Mouse (Mus musculus) midbrain, embryonic 13.5 days (tissue): ENCODE results near the gene Eif4b. TPM values are rescaled to one million over a fixed set of nuclear protein-coding genes. Genes with fewer than 3 reads are reported as not detected.

ENCODE experiments used
- ATAC-seq: fragments of 200-750 bp; cut with Nextera tagmentation; 2 replicates; pipeline ENCODE4 v1.8.0; 2017; ENCODE audit warnings: mild to moderate bottlenecking, moderate TSS enrichment, moderate library complexity
- H3K27ac ChIP-seq: fragments of 300-500 bp; sonication (generic); 2 replicates; pipeline ENCODE4 v1.5.1; 2015; ENCODE audit warnings: inconsistent platforms, mild to moderate bottlenecking, moderate library complexity
- H3K27me3 ChIP-seq: fragments of 300-500 bp; sonication (generic); 2 replicates; pipeline ENCODE4 v1.6.1; 2015; ENCODE audit warnings: mild to moderate bottlenecking, inconsistent platforms
- H3K36me3 ChIP-seq: fragments of 300-500 bp; sonication (generic); 2 replicates; pipeline ENCODE4 v1.6.1; 2015; ENCODE audit warnings: mild to moderate bottlenecking, inconsistent platforms
- H3K4me1 ChIP-seq: fragments of 300-500 bp; sonication (generic); replicated peaks from 2 replicates; pipeline ENCODE4 v1.6.1; 2015; ENCODE audit warnings: inconsistent platforms
- H3K4me2 ChIP-seq: fragments of 300-500 bp; sonication (generic); replicated peaks from 2 replicates; pipeline ENCODE4 v1.6.1; 2015; ENCODE audit warnings: moderate library complexity, mild to moderate bottlenecking, inconsistent platforms
- H3K4me3 ChIP-seq: fragments of 300-500 bp; sonication (generic); replicated peaks from 2 replicates; pipeline ENCODE4 v1.5.1; 2015; ENCODE audit warnings: mild to moderate bottlenecking, inconsistent platforms
- H3K9ac ChIP-seq: fragments of 300-500 bp; sonication (generic); replicated peaks from 2 replicates; pipeline ENCODE4 v1.6.1; 2015; ENCODE audit warnings: mild to moderate bottlenecking, inconsistent platforms
- H3K9me3 ChIP-seq: fragments of 300-500 bp; sonication (generic); 2 replicates; pipeline ENCODE4 v1.6.1; 2016; ENCODE audit warnings: mild to moderate bottlenecking, inconsistent platforms
- WGBS: fragments of 180-500 bp; shearing (Covaris S2); methylation state at CpG from one replicate; pipeline ENCODE4 v1.1.7; 2015; 5-methylcytosine and 5-hydroxymethylcytosine counted together
- polyA plus RNA-seq: library from polyadenylated mRNA; unstranded; fragments of >200 nt; fragmentation: Nextera tagmentation; extraction: Ambion mirVana; gene quantifications from 2 replicates; pipeline ENCODE4 v1.2.1, GENCODE M21; 2015

Eif4b gene
- polyA plus RNA-seq, 1 experiment from 2014 or later, result 89.9 TPM

- peaks cover 48% of the 10 kb centered on the region for H3K4me1 ChIP-seq
- H3K27ac ChIP-seq, result no peak overlapping the region
- ATAC-seq, result no peak
- no peaks in the 10 kb centered on the region for H3K9me3 ChIP-seq
- peak overlapping the region; percentile 71 for H3K4me2 ChIP-seq
- H3K36me3 ChIP-seq, result peaks cover 37% of the 10 kb centered on the region
- peak overlapping the region; percentile 43 for H3K4me3 ChIP-seq
- H3K27me3 ChIP-seq, result peaks cover 54% of the 10 kb centered on the region
- peak overlapping the region; percentile 63 for H3K9ac ChIP-seq
- 21% methylated on average over 8 of the region's 8 CpGs for WGBS
Measured at GRCm38 (mm10) chr15:102099771-102100160, 26.2 kb downstream of the Eif4b start.

GRCm38 (mm10) chr15:102100161-102100981 lies 26.8 kb downstream of the Eif4b start, which contains the start of gene Tns2:
Gene Tns2, plus strand, starts transcription at chr15:102100413.
- peak; percentile 65 for ATAC-seq
- peaks cover 49% of the 10 kb centered on the region for H3K4me1 ChIP-seq

GRCm38 (mm10) chr15:102100996-102101671 lies 27.6 kb downstream of the Eif4b start:
- Histone ChIP-seq H3K36me3 (peaks cover 23% of the 10 kb centered on the region), H3K4me1 (peaks cover 56% of the 10 kb centered on the region), H3K4me3 (peak overlapping the region; percentile 43; the same call in 1 of the 2 replicates), H3K9me3 (no peaks in the 10 kb centered on the region), H3K9ac (0 out of 2 replicates have a peak overlapping the region, but pooled peaks have one; percentile 2), H3K27ac (peak overlapping the region; percentile 49; the same call in 1 of the 2 replicates), H3K27me3 (peaks cover 68% of the 10 kb centered on the region), H3K4me2 (peak overlapping the region; percentile 71)
- WGBS, result 30% methylated on average over 10 of the region's 10 CpGs
- ATAC-seq, result no peak

More at GRCm38 (mm10) chr15:102100161-102100981, 26.8 kb downstream of the Eif4b start, which contains the start of gene Tns2:
- 1% methylated on average over 62 of the region's 82 CpGs for WGBS
- Histone ChIP-seq H3K36me3 (peaks cover 31% of the 10 kb centered on the region), H3K9me3 (no peaks in the 10 kb centered on the region), H3K27ac (peak within 1 kb of the TSS; percentile 30; the same call in 1 of the 2 replicates), H3K4me3 (peak within 1 kb of the TSS; percentile 43), H3K4me2 (peak within 1 kb of the TSS; percentile 71), H3K27me3 (peaks cover 60% of the 10 kb centered on the region), H3K9ac (peak within 1 kb of the TSS; percentile 63)

- Histone ChIP-seq H3K27ac (peak overlapping the region; percentile 49; the same call in 1 of the 2 replicates), H3K36me3 (peaks cover 17% of the 10 kb centered on the region), H3K9me3 (no peaks in the 10 kb centered on the region), H3K4me1 (peaks cover 64% of the 10 kb centered on the region), H3K4me2 (no peak overlapping the region), H3K4me3 (no peak overlapping the region), H3K9ac (0 out of 2 replicates have a peak overlapping the region, but pooled peaks have one; percentile 2), H3K27me3 (peaks cover 76% of the 10 kb centered on the region)
- WGBS, result 33% methylated on average over 11 of the region's 11 CpGs
- no peak for ATAC-seq
Measured at GRCm38 (mm10) chr15:102101672-102102541, 28.3 kb downstream of the Eif4b start.

- peaks cover 10% of the 10 kb centered on the region for H3K36me3 ChIP-seq
- peaks cover 70% of the 10 kb centered on the region for H3K4me1 ChIP-seq
- H3K9ac ChIP-seq, result peak overlapping the region; percentile 46; the same call in 1 of the 2 replicates
- peak overlapping the region; percentile 23 for H3K4me3 ChIP-seq
- peak overlapping the region; percentile 11; the same call in 1 of the 2 replicates for H3K4me2 ChIP-seq
- 10% methylated on average over 6 of the region's 6 CpGs for WGBS
- no peak for ATAC-seq
- no peaks in the 10 kb centered on the region for H3K9me3 ChIP-seq
- H3K27ac ChIP-seq, result peak overlapping the region; percentile 58
- H3K27me3 ChIP-seq, result peaks cover 83% of the 10 kb centered on the region
Measured at GRCm38 (mm10) chr15:102102548-102103121, 29.1 kb downstream of the Eif4b start.

GRCm38 (mm10) chr15:102103371-102103946 lies 29.9 kb downstream of the Eif4b start:
- Histone ChIP-seq H3K9ac (peak overlapping the region; percentile 46; the same call in 1 of the 2 replicates), H3K4me1 (peaks cover 70% of the 10 kb centered on the region), H3K27me3 (peaks cover 82% of the 10 kb centered on the region), H3K27ac (peak overlapping the region; percentile 58; the same call in 1 of the 2 replicates), H3K4me2 (peak overlapping the region; percentile 13; the same call in 1 of the 2 replicates), H3K4me3 (peak overlapping the region; percentile 23; the same call in 1 of the 2 replicates), H3K36me3 (0 out of 2 replicates have a peak, but pooled peaks cover 2% of the 10 kb centered on the region), H3K9me3 (no peaks in the 10 kb centered on the region)
- ATAC-seq, result no peak
- 6% methylated on average over 14 of the region's 14 CpGs for WGBS

- Histone ChIP-seq H3K4me1 (peaks cover 70% of the 10 kb centered on the region), H3K27me3 (peaks cover 81% of the 10 kb centered on the region)
Measured at GRCm38 (mm10) chr15:102103947-102104555, 30.5 kb downstream of the Eif4b start.

GRCm38 (mm10) chr15:102105360-102105759 lies 31.8 kb downstream of the Eif4b start:
- ATAC-seq, result no peak
- WGBS, result 66% methylated on average over 5 of the region's 5 CpGs
- Histone ChIP-seq H3K4me3 (no peak overlapping the region), H3K27me3 (peaks cover 73% of the 10 kb centered on the region), H3K9me3 (no peaks in the 10 kb centered on the region), H3K36me3 (no peaks in the 10 kb centered on the region), H3K27ac (no peak overlapping the region), H3K4me1 (peaks cover 62% of the 10 kb centered on the region), H3K9ac (no peak overlapping the region), H3K4me2 (no peak overlapping the region)

More at GRCm38 (mm10) chr15:102103947-102104555, 30.5 kb downstream of the Eif4b start:
- ATAC-seq, result no peak
- H3K9ac ChIP-seq, result no peak overlapping the region
- peak overlapping the region; percentile 23; the same call in 1 of the 2 replicates for H3K4me3 ChIP-seq
- H3K4me2 ChIP-seq, result peak overlapping the region; percentile 13; the same call in 1 of the 2 replicates
- H3K27ac ChIP-seq, result no peak overlapping the region
- no peaks in the 10 kb centered on the region for H3K9me3 ChIP-seq
- H3K36me3 ChIP-seq, result no peaks in the 10 kb centered on the region
- 33% methylated on average over 12 of the region's 12 CpGs for WGBS

- Histone ChIP-seq H3K27me3 (peaks cover 67% of the 10 kb centered on the region), H3K4me3 (peak overlapping the region; percentile 32; the same call in 1 of the 2 replicates), H3K4me1 (peaks cover 55% of the 10 kb centered on the region)
Measured at GRCm38 (mm10) chr15:102105764-102106730, 32.5 kb downstream of the Eif4b start.

More at GRCm38 (mm10) chr15:102105764-102106730, 32.5 kb downstream of the Eif4b start:
- WGBS, result 27% methylated on average over 18 of the region's 18 CpGs
- peak overlapping the region; percentile 57 for H3K4me2 ChIP-seq
- H3K36me3 ChIP-seq, result no peaks in the 10 kb centered on the region
- no peak overlapping the region for H3K27ac ChIP-seq
- ATAC-seq, result no peak
- H3K9ac ChIP-seq, result no peak overlapping the region
- no peaks in the 10 kb centered on the region for H3K9me3 ChIP-seq
